Mouse (Mus musculus) myocyte (in vitro differentiated cells): ENCODE data around the gene Kctd4. TPM values are rescaled to one million over a fixed set of nuclear protein-coding genes. Genes with fewer than 3 reads are reported as not detected.

Experiments
- H3K27me3 ChIP-seq: one replicate; pipeline ENCODE4 v1.6.1; 2011; ENCODE audit not compliant: control insufficient read depth, insufficient read depth, insufficient read length
- H3K36me3 ChIP-seq: one replicate; pipeline ENCODE4 v1.6.1; 2011; ENCODE audit not compliant: control insufficient read depth, insufficient read depth
- H3K4me2 ChIP-seq: one replicate; pipeline ENCODE4 v1.6.1; 2011; ENCODE audit warnings: low read depth, control low read depth
- H3K4me3 ChIP-seq: one replicate; pipeline ENCODE4 v1.5.1; 2011; ENCODE audit warnings: mild to moderate bottlenecking, control low read depth, moderate library complexity
- H3K79me2 ChIP-seq: one replicate; pipeline ENCODE4 v1.6.1; 2011; ENCODE audit not compliant: control insufficient read depth, insufficient read depth
- H3ac ChIP-seq: one replicate; pipeline ENCODE4 v1.6.1; 2011; ENCODE audit not compliant: control insufficient read depth, insufficient read length
- CEBPB ChIP-seq: IDR thresholded peaks from 2 replicates; pipeline ENCODE4 v1.6.1; 2011; ENCODE audit warnings: mild to moderate bottlenecking, moderate library complexity; ENCODE audit not compliant: poor library complexity, insufficient read depth, severe bottlenecking
- E2F4 ChIP-seq: IDR thresholded peaks from one replicate; pipeline ENCODE4 v1.6.1; 2011; ENCODE audit warnings: mild to moderate bottlenecking, control low read depth, moderate library complexity; ENCODE audit not compliant: insufficient read depth
- MAX ChIP-seq: IDR thresholded peaks from one replicate; pipeline ENCODE4 v1.6.1; 2011; ENCODE audit warnings: low read depth, mild to moderate bottlenecking, control low read depth
- MYOD1 ChIP-seq, 3 experiments: IDR thresholded peaks; one replicate each; pipeline ENCODE4 v1.6.1; 2011; ENCODE audit warnings: control low read depth in 2 of 3, low read depth in 2 of 3, mild to moderate bottlenecking in 2 of 3, moderate library complexity in 1 of 3; ENCODE audit not compliant: insufficient read length in 2 of 3, control insufficient read depth in 1 of 3
- MYOG ChIP-seq, 3 experiments: IDR thresholded peaks; one replicate each; pipeline ENCODE4 v1.6.1; 2011; ENCODE audit warnings: control low read depth in 2 of 3, low read depth in 2 of 3, mild to moderate bottlenecking in 2 of 3; ENCODE audit not compliant: insufficient read length in 2 of 3, control insufficient read depth in 1 of 3, insufficient read depth in 1 of 3
- POLR2A ChIP-seq: IDR thresholded peaks from one replicate; pipeline ENCODE4 v1.6.1; 2011; ENCODE audit warnings: low read depth, mild to moderate bottlenecking, control low read depth, moderate library complexity; ENCODE audit not compliant: insufficient read length
- POLR2AphosphoS2 ChIP-seq: IDR thresholded peaks from one replicate; pipeline ENCODE4 v1.6.1; 2011; ENCODE audit warnings: low read depth, control low read depth; ENCODE audit not compliant: insufficient read length
- REST ChIP-seq: IDR thresholded peaks from one replicate; pipeline ENCODE4 v1.6.1; 2011; ENCODE audit warnings: mild to moderate bottlenecking, control low read depth, moderate library complexity; ENCODE audit not compliant: insufficient read depth, insufficient read length
- SRF ChIP-seq: IDR thresholded peaks from one replicate; pipeline ENCODE4 v1.6.1; 2011; ENCODE audit warnings: low read depth; ENCODE audit not compliant: control insufficient read depth, insufficient read length
- TCF12 ChIP-seq: IDR thresholded peaks from one replicate; pipeline ENCODE4 v1.6.1; 2011; ENCODE audit warnings: mild to moderate bottlenecking, control low read depth; ENCODE audit not compliant: poor library complexity, insufficient read depth, severe bottlenecking
- TCF3 ChIP-seq: IDR thresholded peaks from one replicate; pipeline ENCODE4 v1.6.1; 2011; ENCODE audit warnings: low read depth, control low read depth; ENCODE audit not compliant: insufficient read length
- USF1 ChIP-seq: IDR thresholded peaks from one replicate; pipeline ENCODE4 v1.6.1; 2011; ENCODE audit warnings: low read depth, mild to moderate bottlenecking, control low read depth, moderate library complexity
- polyA plus RNA-seq: library from polyadenylated mRNA; unstranded; fragments of >200 nt; fragmentation: generic; extraction: Trizol; gene quantifications from one replicate; pipeline ENCODE4 v1.2.1, GENCODE M21; 2012; ENCODE audit warnings: missing spikeins

Kctd4 gene
- polyA plus RNA-seq, 1 experiment: 0.01 TPM

DNA sequence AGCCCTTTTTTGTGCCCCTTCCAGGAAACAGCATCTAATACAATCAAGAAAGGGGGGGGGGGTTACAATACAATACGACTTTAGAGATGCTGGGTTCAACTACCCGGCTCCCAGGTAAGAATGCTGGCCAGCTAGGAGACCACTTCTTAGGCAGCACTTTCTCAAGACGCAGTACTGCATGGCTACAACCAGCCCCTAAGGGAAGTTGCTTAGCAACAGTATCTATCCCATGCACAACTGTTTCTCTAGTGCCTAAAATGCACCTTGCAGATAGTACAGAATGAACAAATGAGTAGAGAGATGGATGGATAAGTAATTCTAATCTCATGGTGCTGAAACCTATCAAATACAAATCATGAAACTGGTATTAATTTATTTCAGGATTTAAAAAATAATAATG lies 7.1 kb upstream of the Kctd4 start:
- H3K36me3 ChIP-seq: no peaks in the 10 kb centered on the region
- H3K4me2 ChIP-seq: no peak overlapping the region
- H3K79me2 ChIP-seq: peaks cover 7% of the 10 kb centered on the region
- no peak for TF ChIP-seq MAX
- TF ChIP-seq E2F4: no peak
- TF ChIP-seq SRF: no peak
- TF ChIP-seq TCF12: no peak
- TF ChIP-seq TCF3: no peak
- no peak for TF ChIP-seq MYOG (IDR thresholded peaks at IDR 0.05; ENCODE audit: control insufficient read depth in 1 of 3, insufficient read depth in 1 of 3, insufficient read length in 2 of 3, low read depth in 2 of 3)
- no peak for TF ChIP-seq CEBPB
- H3K27me3 ChIP-seq: no peaks in the 10 kb centered on the region
- H3ac ChIP-seq: no peak overlapping the region
- no peak overlapping the region for H3K4me3 ChIP-seq

GRCm38 (mm10) chr14:75953011-75953410 lies 1.8 kb upstream of the Kctd4 start:
- Histone ChIP-seq H3K4me3 (no peak overlapping the region), H3K4me2 (no peak overlapping the region), H3K79me2 (peaks cover 12% of the 10 kb centered on the region), H3ac (no peak overlapping the region), H3K27me3 (no peaks in the 10 kb centered on the region), H3K36me3 (no peaks in the 10 kb centered on the region)
- TF ChIP-seq USF1 (no peak), E2F4 (no peak), TCF3 (no peak), MYOD1 (IDR thresholded peaks at IDR 0.05; ENCODE audit: control insufficient read depth in 1 of 3, insufficient read length in 2 of 3, low read depth in 2 of 3) (no peak), MAX (no peak)

- Histone ChIP-seq H3K79me2 (peaks cover 13% of the 10 kb centered on the region), H3K4me3 (no peak overlapping the region), H3K27me3 (no peaks in the 10 kb centered on the region), H3K4me2 (no peak overlapping the region), H3ac (no peak overlapping the region), H3K36me3 (no peaks in the 10 kb centered on the region)
- TF ChIP-seq POLR2AphosphoS2 (no peak), REST (no peak), E2F4 (no peak), MYOG (IDR thresholded peaks at IDR 0.05; ENCODE audit: control insufficient read depth in 1 of 3, insufficient read depth in 1 of 3, insufficient read length in 2 of 3, low read depth in 2 of 3) (no peak), TCF3 (no peak), MAX (no peak), USF1 (no peak), CEBPB (no peak), POLR2A (no peak), TCF12 (no peak), MYOD1 (IDR thresholded peaks at IDR 0.05; ENCODE audit: control insufficient read depth in 1 of 3, insufficient read length in 2 of 3, low read depth in 2 of 3) (no peak), SRF (no peak)
These were observed 7.4 kb downstream of the Kctd4 start for GRCm38 (mm10) chr14:75962250-75962649.

DNA sequence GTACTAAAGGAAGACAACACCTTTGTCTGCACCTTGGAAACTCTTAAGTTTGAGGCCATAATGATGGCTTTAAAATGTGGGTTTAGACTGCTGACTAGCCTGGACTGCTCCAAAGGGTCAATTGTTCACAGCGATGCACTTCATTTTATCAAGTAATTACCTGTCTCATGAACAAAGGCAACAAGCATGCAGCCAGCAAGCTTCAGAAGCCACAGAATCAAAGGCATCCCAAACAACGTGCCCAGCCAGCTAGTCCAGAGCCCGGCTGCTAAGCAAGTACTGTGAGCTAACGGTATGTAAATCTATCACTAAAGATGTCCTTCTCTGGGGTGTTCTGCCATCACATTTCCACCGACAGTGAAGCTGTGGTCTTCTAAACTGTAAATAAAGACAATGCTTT lies 8.4 kb downstream of the Kctd4 start:
- Histone ChIP-seq H3K4me3 (no peak overlapping the region), H3K36me3 (no peaks in the 10 kb centered on the region), H3ac (no peak overlapping the region), H3K4me2 (no peak overlapping the region), H3K27me3 (no peaks in the 10 kb centered on the region), H3K79me2 (peaks cover 13% of the 10 kb centered on the region)
- TF ChIP-seq USF1: no peak
- TF ChIP-seq E2F4: no peak
- no peak for TF ChIP-seq MAX
- TF ChIP-seq SRF: no peak
- no peak for TF ChIP-seq CEBPB
- no peak for TF ChIP-seq MYOD1 (IDR thresholded peaks at IDR 0.05; ENCODE audit: control insufficient read depth in 1 of 3, insufficient read length in 2 of 3, low read depth in 2 of 3)
- TF ChIP-seq REST: no peak
- TF ChIP-seq MYOG (IDR thresholded peaks at IDR 0.05; ENCODE audit: control insufficient read depth in 1 of 3, insufficient read depth in 1 of 3, insufficient read length in 2 of 3, low read depth in 2 of 3): no peak
- TF ChIP-seq TCF12: no peak

DNA sequence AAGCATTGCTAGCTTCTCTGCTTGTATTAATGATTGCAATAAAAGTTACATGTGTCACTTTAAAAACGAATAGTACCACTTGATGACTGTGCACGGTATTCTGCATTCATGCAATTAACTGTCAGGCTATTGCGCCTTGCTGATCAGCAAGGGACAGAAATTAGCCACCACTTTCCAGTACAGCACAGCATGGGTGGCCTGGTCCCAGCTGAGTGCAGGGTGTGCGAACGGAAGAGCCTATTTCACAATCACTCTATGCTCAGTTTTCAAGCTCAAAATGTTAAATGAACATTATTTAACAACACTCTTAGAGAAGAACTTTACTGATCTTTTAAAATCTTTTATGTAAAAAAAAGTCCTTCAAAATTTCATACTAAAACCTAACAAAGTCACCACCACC lies 9.2 kb downstream of the Kctd4 start:
- Histone ChIP-seq H3K4me2 (no peak overlapping the region), H3K4me3 (no peak overlapping the region), H3K36me3 (no peaks in the 10 kb centered on the region), H3K79me2 (peaks cover 13% of the 10 kb centered on the region), H3ac (no peak overlapping the region), H3K27me3 (no peaks in the 10 kb centered on the region)
- TF ChIP-seq USF1: no peak
- no peak for TF ChIP-seq MAX
